Mouse (Mus musculus) CH12.LX (cell line): ENCODE results near the gene Mlana. TPM values are rescaled to one million over a fixed set of nuclear protein-coding genes. Genes with fewer than 3 reads are reported as not detected.
A peak's percentile ranks its signal among the peaks of the same experiment; 100 is the strongest.

Experiments
- DNase-seq: peaks from one replicate; pipeline ENCODE4 v3.0.0-alpha.2; 2013; ENCODE audit errors: extremely low read depth
- H3K27ac ChIP-seq: 2 replicates; pipeline ENCODE4 v1.5.1; 2012; ENCODE audit warnings: low read depth, mild to moderate bottlenecking, control low read depth, moderate library complexity; ENCODE audit not compliant: insufficient read depth
- H3K27me3 ChIP-seq: replicated peaks from 2 replicates; pipeline ENCODE3; 2012; ENCODE audit warnings: inconsistent platforms
- H3K36me3 ChIP-seq, 2 experiments: replicated peaks in 1 of 2; 2 replicates each; pipeline versions ENCODE3 to v1.6.1; 2012; ENCODE audit warnings: inconsistent platforms in 1 of 2, low read length in 1 of 2, mild to moderate bottlenecking in 1 of 2, mixed read lengths in 1 of 2, moderate library complexity in 1 of 2; ENCODE audit not compliant: control insufficient read depth in 1 of 2, insufficient read depth in 1 of 2
- H3K4me1 ChIP-seq, 2 experiments: 2 replicates each; pipeline ENCODE4 v1.6.1; 2012; ENCODE audit warnings: inconsistent platforms in 1 of 2, moderate library complexity in 1 of 2; ENCODE audit not compliant: insufficient read depth in 2 of 2, control insufficient read depth in 1 of 2
- H3K4me2 ChIP-seq: 2 replicates; pipeline ENCODE4 v1.6.1; 2012; ENCODE audit warnings: low read depth, mild to moderate bottlenecking, control low read depth; ENCODE audit not compliant: poor library complexity, insufficient read depth, severe bottlenecking
- H3K4me3 ChIP-seq, 3 experiments: fragments of 150-350 bp in 1 of 3; sonication (generic) in 1 of 3; replicated peaks in 1 of 3; 2 replicates each; pipeline versions ENCODE3 to v1.5.1; 2011 to 2012; ENCODE audit warnings: low read depth in 2 of 3, low read length in 2 of 3, mild to moderate bottlenecking in 2 of 3, moderate library complexity in 2 of 3, control low read depth in 1 of 3, improper control_type of control experiment in 1 of 3, inconsistent platforms in 1 of 3, mixed read lengths in 1 of 3; ENCODE audit not compliant: poor library complexity in 1 of 3
- H3K79me2 ChIP-seq: replicated peaks from 2 replicates; pipeline ENCODE4 v1.6.1; 2012; ENCODE audit warnings: mild to moderate bottlenecking, moderate library complexity; ENCODE audit not compliant: control insufficient read depth, poor library complexity, insufficient read depth, severe bottlenecking; ENCODE audit errors: extremely low read depth
- H3K9ac ChIP-seq: 2 replicates; pipeline ENCODE4 v1.6.1; 2012; ENCODE audit warnings: low read depth, mild to moderate bottlenecking, control low read depth, moderate library complexity; ENCODE audit not compliant: insufficient read depth
- H3K9me3 ChIP-seq: replicated peaks from 2 replicates; pipeline ENCODE3; 2012; ENCODE audit warnings: low read length, inconsistent platforms, mixed read lengths
- BHLHE40 ChIP-seq: IDR thresholded peaks from 2 replicates; pipeline ENCODE4 v1.6.1; 2011; ENCODE audit warnings: mild to moderate bottlenecking, low read depth, low read length, improper control_type of control experiment
- CHD1 ChIP-seq: IDR thresholded peaks from 2 replicates; pipeline ENCODE4 v1.6.1; 2012; ENCODE audit warnings: low read depth, low read length, improper control_type of control experiment, inconsistent platforms
- CHD2 ChIP-seq: IDR thresholded peaks from 2 replicates; pipeline ENCODE4 v1.6.1; 2011; ENCODE audit warnings: low read length, improper control_type of control experiment
- CTCF ChIP-seq, 2 experiments: IDR thresholded peaks in 1 of 2; conservative IDR thresholded peaks in 1 of 2; 2 replicates each; pipeline ENCODE4 v1.5.1; 2011 to 2012; ENCODE audit warnings: low read depth in 2 of 2, low read length in 2 of 2, improper control_type of control experiment in 1 of 2, inconsistent platforms in 1 of 2, mild to moderate bottlenecking in 1 of 2, moderate library complexity in 1 of 2
- EP300 ChIP-seq: IDR thresholded peaks from 2 replicates; pipeline ENCODE4 v1.6.1; 2011; ENCODE audit warnings: low read length, improper control_type of control experiment
- ETS1 ChIP-seq: conservative IDR thresholded peaks from 2 replicates; pipeline ENCODE4 v1.6.1; 2012; ENCODE audit warnings: low read depth, mild to moderate bottlenecking, inconsistent platforms, low read length, improper control_type of control experiment, moderate library complexity
- GABPA ChIP-seq: IDR thresholded peaks from 2 replicates; pipeline ENCODE4 v1.6.1; 2012; ENCODE audit warnings: low read depth, low read length, improper control_type of control experiment, inconsistent platforms; ENCODE audit not compliant: insufficient replicate concordance
- HCFC1 ChIP-seq: IDR thresholded peaks from 2 replicates; pipeline ENCODE4 v1.6.1; 2012; ENCODE audit warnings: low read depth, mild to moderate bottlenecking, inconsistent platforms, low read length, improper control_type of control experiment
- IRF4 ChIP-seq: IDR thresholded peaks from 2 replicates; pipeline ENCODE4 v1.6.1; 2014; ENCODE audit warnings: low read depth, mild to moderate bottlenecking, inconsistent platforms, low read length, improper control_type of control experiment
- JUN ChIP-seq: IDR thresholded peaks from 2 replicates; pipeline ENCODE4 v1.6.1; 2011; ENCODE audit warnings: low read depth, mild to moderate bottlenecking, low read length, improper control_type of control experiment, moderate library complexity; ENCODE audit not compliant: insufficient read depth
- MAFK ChIP-seq: IDR thresholded peaks from 2 replicates; pipeline ENCODE4 v1.6.1; 2011; ENCODE audit warnings: low read length, improper control_type of control experiment; ENCODE audit not compliant: insufficient replicate concordance
- MAX ChIP-seq: IDR thresholded peaks from 2 replicates; pipeline ENCODE4 v1.6.1; 2011; ENCODE audit warnings: low read length, improper control_type of control experiment
- MAZ ChIP-seq: IDR thresholded peaks from 2 replicates; pipeline ENCODE4 v1.6.1; 2012; ENCODE audit warnings: low read depth, mild to moderate bottlenecking, inconsistent platforms, low read length, improper control_type of control experiment, moderate library complexity
- MEF2A ChIP-seq: IDR thresholded peaks from 2 replicates; pipeline ENCODE4 v1.6.1; 2014; ENCODE audit warnings: low read depth, mild to moderate bottlenecking, inconsistent platforms, low read length, improper control_type of control experiment, borderline replicate concordance
- MYC ChIP-seq: IDR thresholded peaks from 2 replicates; pipeline ENCODE4 v1.6.1; 2011; ENCODE audit warnings: low read depth, mild to moderate bottlenecking, improper control_type of control experiment, low read length
- NELFE ChIP-seq: IDR thresholded peaks from 2 replicates; pipeline ENCODE4 v1.6.1; 2011; ENCODE audit warnings: low read depth, low read length, improper control_type of control experiment
- NRF1 ChIP-seq: IDR thresholded peaks from 2 replicates; pipeline ENCODE4 v1.6.1; 2014; ENCODE audit warnings: low read depth, mild to moderate bottlenecking, inconsistent platforms, low read length, improper control_type of control experiment, moderate library complexity
- PAX5 ChIP-seq: IDR thresholded peaks from 2 replicates; pipeline ENCODE4 v1.6.1; 2012; ENCODE audit warnings: low read length, inconsistent platforms, mixed read lengths
- RAD21 ChIP-seq: IDR thresholded peaks from 2 replicates; pipeline ENCODE4 v1.6.1; 2011; ENCODE audit warnings: low read depth, mild to moderate bottlenecking, low read length, improper control_type of control experiment, moderate library complexity
- RCOR1 ChIP-seq: conservative IDR thresholded peaks from 2 replicates; pipeline ENCODE4 v1.6.1; 2012; ENCODE audit warnings: low read depth, mild to moderate bottlenecking, inconsistent platforms, low read length, improper control_type of control experiment
- SIN3A ChIP-seq: IDR thresholded peaks from 2 replicates; pipeline ENCODE4 v1.6.1; 2012; ENCODE audit warnings: low read length, improper control_type of control experiment, inconsistent platforms
- SMC3 ChIP-seq: IDR thresholded peaks from 2 replicates; pipeline ENCODE4 v1.6.1; 2011; ENCODE audit warnings: low read depth, low read length, improper control_type of control experiment
- TBP ChIP-seq: conservative IDR thresholded peaks from 2 replicates; pipeline ENCODE4 v1.6.1; 2011; ENCODE audit warnings: low read depth, low read length, improper control_type of control experiment
- TCF12 ChIP-seq: IDR thresholded peaks from 2 replicates; pipeline ENCODE4 v1.6.1; 2014; ENCODE audit warnings: low read depth, mild to moderate bottlenecking, inconsistent platforms, low read length, improper control_type of control experiment
- UBTF ChIP-seq: IDR thresholded peaks from 2 replicates; pipeline ENCODE4 v1.6.1; 2012; ENCODE audit warnings: low read depth, mild to moderate bottlenecking, inconsistent platforms, low read length, improper control_type of control experiment, moderate library complexity
- USF1 ChIP-seq: IDR thresholded peaks from 2 replicates; pipeline ENCODE4 v1.6.1; 2014; ENCODE audit warnings: low read depth, mild to moderate bottlenecking, inconsistent platforms, low read length, improper control_type of control experiment
- USF2 ChIP-seq: conservative IDR thresholded peaks from 2 replicates; pipeline ENCODE4 v1.6.1; 2011; ENCODE audit warnings: low read depth, low read length, improper control_type of control experiment
- ZC3H11A ChIP-seq: IDR thresholded peaks from 2 replicates; pipeline ENCODE4 v1.6.1; 2012; ENCODE audit warnings: low read depth, mild to moderate bottlenecking, inconsistent platforms, low read length, improper control_type of control experiment
- ZKSCAN1 ChIP-seq: IDR thresholded peaks from 2 replicates; pipeline ENCODE4 v1.6.1; 2012; ENCODE audit warnings: low read depth, inconsistent platforms, low read length, improper control_type of control experiment, borderline replicate concordance
- ZMIZ1 ChIP-seq: IDR thresholded peaks from 2 replicates; pipeline ENCODE4 v1.6.1; 2012; ENCODE audit warnings: low read depth, mild to moderate bottlenecking, inconsistent platforms, low read length, improper control_type of control experiment
- ZNF384 ChIP-seq: IDR thresholded peaks from 2 replicates; pipeline ENCODE4 v1.6.1; 2012; ENCODE audit warnings: low read depth, low read length, improper control_type of control experiment, inconsistent platforms
- dilution Hi-C: fragments of 300-500 bp; cut with MboI; formaldehyde crosslinking; loops from 2 replicates; pipeline ENCODE4 v1.14.3; 2020; ENCODE audit warnings: low sequenced_read_pairs; ENCODE audit not compliant: extremely low pct_unique_long_range_greater_than_20kb, extremely low pct_ligation_motif_present
- in situ Hi-C: fragments of 300-500 bp; cut with MboI; formaldehyde crosslinking; loops from 3 replicates; pipeline ENCODE4 v1.14.3; 2019; ENCODE audit warnings: low sequenced_read_pairs, low pct_ligation_motif_present, low pct_unique_long_range_greater_than_20kb, mixed read lengths
- polyA plus RNA-seq: library from polyadenylated mRNA; unstranded; fragments of >175 nt; gene quantifications from 2 replicates; pipeline ENCODE4 v1.2.1, GENCODE M21; 2012; ENCODE audit warnings: low read depth; ENCODE audit not compliant: insufficient read length
- total RNA-seq, 2 experiments: library from RNA; depleted of rRNA; stranded (reverse); fragments of 300-350 nt in 1 of 2; fragments of >200 nt in 1 of 2; gene quantifications; 2 replicates each; pipeline ENCODE4 v1.2.3; 2012 to 2014

Gene Mlana
- total and polyA plus RNA-seq, 3 experiments: not detected

DNA sequence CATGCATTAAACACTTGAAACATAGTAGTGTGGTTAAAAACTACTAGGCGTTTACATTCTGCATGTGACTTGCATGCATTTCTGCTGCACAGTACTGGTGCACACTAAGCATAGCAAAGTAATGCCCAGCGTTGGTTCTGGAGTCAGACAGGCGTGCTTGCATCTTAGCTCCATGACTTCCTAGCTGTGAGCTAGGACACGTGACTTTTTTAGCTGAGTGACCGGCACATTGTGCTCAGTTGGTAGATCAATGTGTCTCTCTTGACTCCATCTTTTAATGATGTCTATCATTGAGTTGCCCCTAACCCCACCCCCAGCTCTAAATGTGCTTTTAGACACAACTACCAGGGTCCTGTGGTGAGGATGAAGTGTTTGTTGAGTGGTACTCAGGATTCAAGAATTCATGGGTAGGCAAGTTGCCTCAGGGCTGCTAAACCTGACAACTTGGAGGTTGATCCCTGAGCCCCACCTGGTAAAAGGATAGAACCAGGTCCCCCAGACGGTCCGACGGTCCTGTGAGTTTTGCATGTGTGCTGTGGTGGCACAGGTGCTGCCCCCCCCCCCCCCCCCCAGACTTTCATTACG is 9.8 kb downstream of the Mlana start:
- in situ Hi-C loops: loop anchor here (10.0 kb wide), 1 partner anchor 107 kb away; the partner anchor contains the start of gene Ranbp6
- H3K4me3 ChIP-seq: peak overlapping the region; percentile 48 to 52 (median 51)

DNA sequence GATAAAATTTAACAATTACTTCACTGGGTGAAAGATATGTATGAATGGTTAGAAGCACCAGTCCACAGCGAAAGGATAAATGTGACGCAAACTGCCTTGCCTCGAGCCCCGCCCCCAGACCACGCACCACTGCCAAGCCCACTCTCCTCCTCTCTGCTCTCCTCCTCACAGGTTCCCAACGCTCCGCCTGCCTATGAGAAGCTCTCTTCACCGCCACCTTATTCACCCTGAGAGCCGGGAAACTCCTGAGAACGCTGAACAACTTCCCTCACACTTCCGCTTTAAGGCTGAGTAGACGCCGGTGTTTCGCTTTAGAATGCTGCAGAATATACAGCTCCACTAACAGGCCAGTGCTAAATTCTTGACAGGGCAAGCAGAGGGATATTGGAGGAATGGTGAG is 10.4 kb downstream of the Mlana start:
- in situ Hi-C loops: loop anchor here (10.0 kb wide), 1 partner anchor 107 kb away; the partner anchor contains the start of gene Ranbp6
- Histone ChIP-seq H3K4me3 (peak overlapping the region; percentile 48 to 52 (median 51)), H3K9ac (peak overlapping the region; percentile 1; the same call in 1 of the 2 replicates), H3K4me1 (peaks cover 9 to 35% of the 10 kb centered on the region in 2 experiments), H3K27me3 (no peaks in the 10 kb centered on the region), H3K9me3 (no peaks in the 10 kb centered on the region), H3K36me3 (no peaks in the 10 kb centered on the region), H3K79me2 (no peaks in the 10 kb centered on the region), H3K27ac (no peak overlapping the region), H3K4me2 (peak overlapping the region; percentile 95)
- DNase-seq: peak; percentile 79
- dilution Hi-C loops: no loop called here
- TF ChIP-seq ZC3H11A: no peak
- TF ChIP-seq EP300: no peak
- TF ChIP-seq MAFK: no peak
- TF ChIP-seq CTCF (conservative IDR thresholded peaks at IDR 0.05 in 1 of 2, IDR thresholded peaks at IDR 0.05 in 1 of 2; ENCODE audit: low read depth in 2 of 2, low read length in 2 of 2): no peak
- TF ChIP-seq USF1: no peak
- no peak for TF ChIP-seq HCFC1
- no peak for TF ChIP-seq RAD21
- TF ChIP-seq MAZ: no peak
- no peak for TF ChIP-seq NRF1
- TF ChIP-seq TBP: 0 out of 2 replicates have a peak, but pooled peaks have one; percentile 58
- TF ChIP-seq IRF4: peak; percentile 71
- no peak for TF ChIP-seq NELFE
- TF ChIP-seq ZKSCAN1: no peak
- TF ChIP-seq RCOR1: 0 out of 2 replicates have a peak, but pooled peaks have one; percentile 15
- no peak for TF ChIP-seq PAX5
- no peak; the same call in 1 of the 2 replicates for TF ChIP-seq MAX
- TF ChIP-seq CHD1: no peak
- peak; percentile 50 for TF ChIP-seq SIN3A
- 0 out of 2 replicates have a peak, but pooled peaks have one; percentile 17 for TF ChIP-seq JUN
- 0 out of 2 replicates have a peak, but pooled peaks have one; percentile 48 for TF ChIP-seq ETS1
- TF ChIP-seq USF2: no peak
- no peak; the same call in 1 of the 2 replicates for TF ChIP-seq CHD2
- TF ChIP-seq MYC: 0 out of 2 replicates have a peak, but pooled peaks have one; percentile 25
- TF ChIP-seq SMC3: no peak; the same call in 1 of the 2 replicates
- TF ChIP-seq ZMIZ1: 0 out of 2 replicates have a peak, but pooled peaks have one; percentile 23
- no peak for TF ChIP-seq ZNF384
- TF ChIP-seq UBTF: no peak
- TF ChIP-seq GABPA: no peak

More for the DNA sequence above, 9.8 kb downstream of the Mlana start:
- peak overlapping the region; percentile 95 for H3K4me2 ChIP-seq
- H3K27ac ChIP-seq: no peak overlapping the region
- TF ChIP-seq BHLHE40 (peak; percentile 54), MAX (peak; percentile 36; the same call in 1 of the 2 replicates), USF2 (peak; percentile 62), MYC (0 out of 2 replicates have a peak, but pooled peaks have one; percentile 39), USF1 (peak; percentile 60), TCF12 (peak; percentile 33; the same call in 1 of the 2 replicates), EP300 (no peak), MEF2A (no peak)
- TF ChIP-seq, all 38 proteins: peak for 6
- Histone ChIP-seq H3K36me3 (no peaks in the 10 kb centered on the region), H3K4me1 (peaks cover 7 to 35% of the 10 kb centered on the region in 2 experiments), H3K79me2 (no peaks in the 10 kb centered on the region), H3K27me3 (no peaks in the 10 kb centered on the region), H3K9ac (peak overlapping the region; percentile 1; the same call in 1 of the 2 replicates), H3K9me3 (no peaks in the 10 kb centered on the region)
- dilution Hi-C loops: no loop called here
- no peak for DNase-seq
